Mouse (Mus musculus) kidney, adult 2 months (tissue): ENCODE results near the gene 2900026A02Rik. TPM values are rescaled to one million over a fixed set of nuclear protein-coding genes. Genes with fewer than 3 reads are reported as not detected.

Source experiments
- DNase-seq: peaks from one replicate; pipeline ENCODE4 v3.0.0; 2021
- H3K27ac ChIP-seq: fragments of 200-500 bp; 2 replicates; pipeline ENCODE4 v1.5.1; 2012; ENCODE audit warnings: low read depth, low read length, control low read depth, inconsistent platforms; ENCODE audit not compliant: insufficient read depth
- H3K27me3 ChIP-seq: fragments of 200-500 bp; replicated peaks from 2 replicates; pipeline ENCODE4 v1.6.1; 2012; ENCODE audit warnings: mild to moderate bottlenecking, moderate library complexity, low read length, inconsistent platforms; ENCODE audit not compliant: control insufficient read depth, insufficient read depth
- H3K36me3 ChIP-seq: fragments of 200-500 bp; 2 replicates; pipeline ENCODE4 v1.6.1; 2012; ENCODE audit warnings: mild to moderate bottlenecking, moderate library complexity, low read length, inconsistent platforms; ENCODE audit not compliant: control insufficient read depth, insufficient read depth
- H3K4me1 ChIP-seq: fragments of 200-500 bp; 2 replicates; pipeline ENCODE4 v1.6.1; 2011; ENCODE audit warnings: low read length; ENCODE audit not compliant: control insufficient read depth, insufficient read depth
- H3K4me3 ChIP-seq: fragments of 200-500 bp; 2 replicates; pipeline ENCODE4 v1.5.1; 2011; ENCODE audit warnings: mild to moderate bottlenecking, low read depth, low read length, control low read depth; ENCODE audit not compliant: insufficient read depth
- CTCF ChIP-seq: fragments of 200-500 bp; conservative IDR thresholded peaks from 2 replicates; pipeline ENCODE4 v1.5.1; 2011; ENCODE audit warnings: low read depth, mild to moderate bottlenecking, control low read depth, low read length, moderate library complexity, mixed read lengths; ENCODE audit not compliant: insufficient read depth, insufficient read length
- POLR2A ChIP-seq: fragments of 200-500 bp; IDR thresholded peaks from one replicate; pipeline ENCODE4 v1.6.1; 2011; ENCODE audit warnings: low read depth, low read length, control low read depth
- WGBS: fragments of 180-500 bp; shearing (Covaris S2); methylation state at CpG from one replicate; pipeline ENCODE4 v1.1.7; 2018; 5-methylcytosine and 5-hydroxymethylcytosine counted together
- polyA plus RNA-seq: library from polyadenylated mRNA; depleted of rRNA; stranded (reverse); fragments of >200 nt; gene quantifications from 2 replicates; pipeline ENCODE4 v1.2.3, GENCODE M21; 2012

Gene 2900026A02Rik
- polyA plus RNA-seq, 1 experiment, result 15.0 TPM

- TF ChIP-seq POLR2A, result no peak
- TF ChIP-seq CTCF, result no peak
- Histone ChIP-seq H3K27me3 (no peaks in the 10 kb centered on the region), H3K4me1 (peaks cover 15% of the 10 kb centered on the region), H3K4me3 (no peak overlapping the region), H3K27ac (no peak overlapping the region), H3K36me3 (no peaks in the 10 kb centered on the region)
- no peak for DNase-seq
- WGBS, result 76% methylated on average over 9 of the region's 9 CpGs
Observed at GRCm38 (mm10) chr5:113119291-113119690, 101.7 kb downstream of the 2900026A02Rik start.

DNA sequence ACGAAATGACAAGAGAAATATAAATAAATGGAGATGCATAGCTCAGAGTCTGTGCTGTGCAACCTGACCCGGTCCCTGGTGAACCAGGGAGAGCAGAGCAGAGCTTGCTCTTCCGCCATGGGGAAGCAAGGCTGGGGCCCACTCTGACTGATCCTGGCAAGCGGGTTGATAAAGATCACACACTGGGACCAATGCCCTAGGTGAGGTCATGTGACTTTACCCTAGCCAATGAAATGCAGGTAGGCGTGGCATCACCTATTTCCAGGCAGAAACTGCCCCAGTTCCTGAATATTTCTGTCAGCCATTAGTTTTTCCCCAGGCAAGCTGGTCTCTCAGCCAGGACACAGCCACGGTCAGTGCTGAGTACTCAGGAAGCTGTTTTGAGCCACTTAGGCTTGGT, 102.3 kb downstream of the 2900026A02Rik start:
- WGBS, result 59% methylated on average over 6 of the region's 6 CpGs
- no peaks in the 10 kb centered on the region for H3K27me3 ChIP-seq
- DNase-seq, result peak; percentile 47
- H3K4me3 ChIP-seq, result no peak overlapping the region
- TF ChIP-seq POLR2A (no peak), CTCF (no peak)
- peak overlapping the region; percentile 29; the same call in 1 of the 2 replicates for H3K27ac ChIP-seq
- H3K4me1 ChIP-seq, result peaks cover 15% of the 10 kb centered on the region
- H3K36me3 ChIP-seq, result no peaks in the 10 kb centered on the region

GRCm38 (mm10) chr5:113117361-113117760, 103.7 kb downstream of the 2900026A02Rik start:
- Histone ChIP-seq H3K27me3 (no peaks in the 10 kb centered on the region), H3K36me3 (no peaks in the 10 kb centered on the region), H3K4me1 (peaks cover 7% of the 10 kb centered on the region), H3K4me3 (no peak overlapping the region), H3K27ac (no peak overlapping the region)
- DNase-seq, result no peak
- 87% methylated on average over 5 of the region's 5 CpGs for WGBS
- TF ChIP-seq POLR2A, result no peak
- TF ChIP-seq CTCF, result no peak

DNA sequence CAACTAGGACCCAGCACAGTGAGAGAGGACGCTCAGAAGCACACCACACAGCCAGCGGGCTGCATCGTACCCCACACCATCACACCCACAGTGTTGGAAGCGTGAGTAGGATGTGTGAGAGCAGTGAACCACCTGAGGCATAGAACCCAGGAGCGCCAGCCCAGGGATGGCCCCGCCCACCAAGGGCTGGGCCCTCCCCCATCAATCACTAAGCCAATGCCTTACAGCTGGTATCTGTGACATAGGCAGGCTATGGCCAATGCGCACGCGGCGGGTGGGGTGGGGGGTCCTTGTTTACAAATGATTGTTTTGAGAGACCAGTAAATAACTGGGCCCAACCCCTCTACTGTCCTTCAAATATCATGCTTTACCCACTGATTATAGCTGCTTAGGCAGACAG, 105.1 kb downstream of the 2900026A02Rik start:
- no peak for TF ChIP-seq CTCF
- TF ChIP-seq POLR2A, result no peak
- H3K36me3 ChIP-seq, result no peaks in the 10 kb centered on the region
- 81% methylated on average over 10 of the region's 10 CpGs for WGBS
- no peak overlapping the region for H3K4me3 ChIP-seq
- H3K4me1 ChIP-seq, result peaks cover 5% of the 10 kb centered on the region; the same call in 1 of the 2 replicates
- no peak for DNase-seq
- H3K27ac ChIP-seq, result no peak overlapping the region
- no peaks in the 10 kb centered on the region for H3K27me3 ChIP-seq

DNA sequence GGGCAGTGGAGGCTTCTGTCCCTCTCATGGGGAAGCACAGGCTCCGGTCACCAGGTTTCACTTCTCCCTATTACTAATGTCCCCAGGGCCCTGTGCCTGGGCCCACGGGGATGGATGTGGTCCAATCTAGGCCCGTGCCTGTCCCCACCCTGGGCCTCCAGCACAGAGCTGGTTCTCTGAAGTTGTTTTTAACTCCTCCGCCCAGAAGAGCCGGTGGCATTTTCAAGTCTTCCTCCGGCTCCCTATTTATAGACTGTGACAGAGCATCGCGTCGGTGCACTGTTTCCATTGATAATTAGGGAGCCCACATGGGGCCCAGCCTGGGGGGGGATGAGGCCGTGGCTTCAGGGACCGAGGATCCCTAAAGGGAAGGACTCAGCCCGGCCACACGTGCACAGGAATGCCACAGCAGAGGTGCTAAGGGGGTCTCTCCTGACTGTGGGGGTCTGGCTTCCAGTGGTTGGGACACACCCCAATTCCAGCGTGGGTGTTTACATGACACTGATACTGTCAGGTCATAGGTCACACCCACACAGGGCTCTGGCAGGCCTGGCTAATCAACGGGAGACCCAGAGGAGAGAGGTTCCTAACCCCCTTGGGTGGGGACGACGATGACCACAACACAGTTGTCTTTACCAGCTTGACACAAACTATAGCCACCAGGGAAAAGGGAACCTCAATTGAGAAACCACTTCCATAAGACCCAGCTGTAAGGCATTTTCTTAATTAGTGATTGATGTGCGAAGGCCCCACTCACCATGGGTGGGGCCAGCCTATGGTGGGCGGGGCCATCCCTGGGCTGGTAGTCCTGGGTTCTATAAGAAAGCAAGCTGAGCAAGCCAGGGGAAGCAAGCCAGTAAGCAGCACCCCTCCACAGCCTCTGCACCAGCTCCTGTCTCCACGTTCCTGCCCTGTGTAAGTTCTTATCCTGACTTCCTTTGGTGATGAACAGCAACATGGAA, 106.5 kb downstream of the 2900026A02Rik start:
- Histone ChIP-seq H3K36me3 (no peaks in the 10 kb centered on the region), H3K27ac (0 out of 2 replicates have a peak overlapping the region, but pooled peaks have one; percentile 20), H3K4me3 (no peak overlapping the region), H3K27me3 (no peaks in the 10 kb centered on the region), H3K4me1 (peaks cover 5% of the 10 kb centered on the region; the same call in 1 of the 2 replicates)
- 47% methylated on average over 20 of the region's 20 CpGs for WGBS
- TF ChIP-seq CTCF (no peak), POLR2A (no peak)
- no peak for DNase-seq

DNA sequence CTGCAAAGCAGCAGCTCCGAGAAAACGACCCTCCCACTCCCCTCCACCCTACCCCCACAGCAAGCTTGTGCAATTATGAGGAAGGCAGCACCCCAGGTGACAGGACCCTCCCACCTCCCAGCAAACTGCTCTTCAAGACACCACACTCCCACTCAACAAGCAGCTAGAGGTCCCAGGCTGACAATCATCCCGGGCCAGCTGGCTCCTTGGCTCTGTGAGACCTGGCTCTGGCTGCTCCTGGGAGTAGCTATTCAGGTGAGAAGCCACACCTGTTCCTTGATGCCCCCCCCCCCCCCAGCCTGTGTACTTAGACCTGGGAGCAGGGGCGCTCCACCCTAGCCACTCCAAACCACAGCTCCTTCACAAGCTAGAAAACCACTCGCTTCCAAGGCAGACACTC, 107.9 kb downstream of the 2900026A02Rik start:
- H3K4me3 ChIP-seq, result no peak overlapping the region
- H3K4me1 ChIP-seq, result peaks cover 3% of the 10 kb centered on the region; the same call in 1 of the 2 replicates
- DNase-seq, result no peak
- WGBS, result 47% methylated on average over 5 of the region's 5 CpGs
- H3K36me3 ChIP-seq, result no peaks in the 10 kb centered on the region
- no peaks in the 10 kb centered on the region for H3K27me3 ChIP-seq
- TF ChIP-seq POLR2A (no peak), CTCF (no peak)
- no peak overlapping the region for H3K27ac ChIP-seq

- no peaks in the 10 kb centered on the region for H3K36me3 ChIP-seq
- 26% methylated on average over 4 of the region's 4 CpGs for WGBS
- DNase-seq, result no peak
- no peaks in the 10 kb centered on the region for H3K27me3 ChIP-seq
- H3K4me1 ChIP-seq, result peaks cover 3% of the 10 kb centered on the region; the same call in 1 of the 2 replicates
- H3K4me3 ChIP-seq, result no peak overlapping the region
- TF ChIP-seq POLR2A, result no peak
- TF ChIP-seq CTCF, result no peak
- no peak overlapping the region for H3K27ac ChIP-seq
Observed at GRCm38 (mm10) chr5:113111336-113111735, 109.7 kb downstream of the 2900026A02Rik start.
